Mouse (Mus musculus): ENCODE measurements at regions not wholly inside any gene's neighbourhood (a gene's known extent, or its start where the extent isn't known, plus 50 kb on each side); places are given as distances from the start of the nearest gene placed in this dataset.

DNA sequence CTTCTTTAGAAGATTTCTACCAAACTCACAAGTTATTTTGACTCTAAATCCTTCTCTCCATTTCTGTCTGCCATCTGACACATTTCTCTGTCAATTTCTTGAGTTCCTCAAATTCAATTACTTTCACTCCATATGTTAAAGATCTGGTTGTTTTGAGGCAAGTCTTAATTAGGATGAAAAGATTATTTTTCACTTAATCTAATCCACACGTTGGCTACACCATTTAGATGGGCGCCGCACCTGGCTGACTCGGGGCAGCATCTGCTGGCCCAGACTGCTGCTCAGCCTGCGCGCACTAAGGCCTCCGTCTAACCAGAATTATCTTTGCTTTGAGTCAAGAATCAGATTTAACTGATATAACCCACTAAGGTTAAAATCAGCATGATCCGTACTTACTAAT is 894.3 kb downstream of the Diaph3 start:
- TF ChIP-seq ZNF384 (IDR thresholded peaks at IDR 0.05; ENCODE audit: low read depth, low read length): no peak
- no peak for TF ChIP-seq ZC3H11A (IDR thresholded peaks at IDR 0.05; ENCODE audit: borderline replicate concordance, low read depth, low read length)
- no peak for TF ChIP-seq HCFC1 (IDR thresholded peaks at IDR 0.05; ENCODE audit: borderline replicate concordance, insufficient read depth, low read length)
- no peak for TF ChIP-seq CHD2 (IDR thresholded peaks at IDR 0.05; ENCODE audit: low read depth, low read length)

All from ES-E14 (cell line).